Comparison of ENCODE assay signal across 9 mouse cellular contexts in the genomic region with DNA sequence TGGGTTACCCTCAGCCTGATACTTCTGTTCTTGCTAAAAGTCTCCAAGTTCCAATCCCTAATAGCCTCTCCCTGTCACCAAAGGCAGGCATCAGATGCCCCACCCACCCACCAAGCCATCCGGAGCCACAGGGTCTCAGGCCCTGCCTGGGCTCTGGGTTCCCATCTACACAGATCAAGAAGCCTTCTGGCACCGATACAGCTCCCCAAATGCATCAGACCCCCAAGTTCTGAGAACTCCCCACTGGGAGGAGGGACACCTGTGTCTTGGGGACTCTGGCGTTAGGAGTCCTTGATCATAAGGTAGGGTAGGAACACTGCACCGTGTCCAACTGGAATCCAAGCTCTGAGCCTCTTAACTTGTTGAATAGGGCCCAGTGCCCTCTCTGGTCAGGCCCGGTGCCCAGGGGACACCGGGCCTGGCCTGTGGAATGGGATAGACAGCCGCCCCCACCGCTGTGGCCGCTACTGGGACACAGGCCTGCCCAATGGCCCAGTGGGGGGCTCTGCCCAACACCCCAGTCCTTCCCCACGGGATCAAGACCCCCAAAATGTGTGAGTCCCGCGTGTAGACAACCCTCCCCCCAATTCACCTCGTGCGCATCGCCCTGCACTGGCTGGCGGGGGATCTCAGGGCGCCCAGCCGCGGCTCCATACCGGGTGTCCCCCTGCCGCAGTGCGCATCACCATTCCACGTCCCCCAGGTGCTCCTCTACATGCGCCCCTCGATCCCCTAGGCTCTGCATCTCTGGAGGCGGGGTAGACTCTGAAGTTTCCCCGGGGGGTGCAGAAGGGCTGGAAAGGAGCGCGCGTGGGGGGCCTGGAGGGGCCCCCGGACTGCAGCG. TPM values are rescaled to one million over a fixed set of nuclear protein-coding genes. Genes with fewer than 3 reads are reported as not detected.
DNase-seq lines count a peak whose midpoint lies in the region; ATAC-seq and TF ChIP-seq lines count a peak whose summit lies in the region.
"Had no signal": no experiment of that assay in that cellular context is flagged by ENCODE, and none has a peak within 500 bp of the region (broad histone marks: within the 10 kb centered on the region; RNA-seq: fewer than 3 reads in every experiment).

No protein-coding gene starts in this region.

- H3K4me1 ChIP-seq in heart, embryonic 11.5 days (ENCODE audit: control insufficient read depth, insufficient read depth, low read length), result peaks cover 11% of the 10 kb centered on the region
- H3K4me1 ChIP-seq in hindbrain, embryonic 11.5 days (replicated peaks; ENCODE audit: control insufficient read depth, insufficient read depth, low read length), result no peaks in the 10 kb centered on the region; the same call in 1 of the 2 replicates
- H3K4me1 ChIP-seq in midbrain, embryonic 11.5 days (ENCODE audit: control insufficient read depth, insufficient read depth, low read length), result peaks cover 8% of the 10 kb centered on the region

- no peak for TF ChIP-seq CTCF in Patski (IDR thresholded peaks at IDR 0.05)

- CTCF ChIA-PET in Patski (lab: Charles Lee), result interaction anchor here (1.4 kb wide), 1 partner anchor 15 kb away, joined by 4 read pairs; no protein-coding TSS in a partner anchor

- WGBS in heart, embryonic 11.5 days (ENCODE audit: insufficient replicate concordance), result 7% methylated on average over 32 of the region's 32 CpGs
- WGBS in hindbrain, embryonic 11.5 days, result 13% methylated on average over 27 of the region's 32 CpGs
- 7% methylated on average over 32 of the region's 32 CpGs for WGBS in midbrain, embryonic 11.5 days

- 0 out of 2 replicates have a peak, but pooled peaks have one; percentile 31 for ATAC-seq in heart, embryonic 11.5 days (replicated peaks; ENCODE audit: insufficient number of reproducible peaks, low FRiP score, low TSS enrichment)
- peak; percentile 6 for ATAC-seq in Patski
- ATAC-seq in hindbrain, embryonic 11.5 days (ENCODE audit: low FRiP score), result no peak
- no peak; the same call in 1 of the 2 replicates for ATAC-seq in midbrain, embryonic 11.5 days (ENCODE audit: low FRiP score)

- POLR2A ChIA-PET in Patski (lab: Charles Lee), result interaction anchor here (0.6 kb wide), 1 partner anchor 16 kb away, joined by 3 read pairs; no protein-coding TSS in a partner anchor

- H3K27me3 ChIP-seq in heart, embryonic 11.5 days (ENCODE audit: control insufficient read depth, insufficient read depth, low read length), result peaks cover 59% of the 10 kb centered on the region
- peaks cover 27% of the 10 kb centered on the region for H3K27me3 ChIP-seq in Patski
- H3K27me3 ChIP-seq in hindbrain, embryonic 11.5 days (ENCODE audit: control insufficient read depth, insufficient read depth, low read length), result peaks cover 38% of the 10 kb centered on the region
- H3K27me3 ChIP-seq in midbrain, embryonic 11.5 days (ENCODE audit: control insufficient read depth, insufficient read depth, low read length), result peaks cover 33% of the 10 kb centered on the region

- no peak overlapping the region for H3K27ac ChIP-seq in heart, embryonic 11.5 days (ENCODE audit: low read depth, low read length)
- no peak overlapping the region for H3K27ac ChIP-seq in hindbrain, embryonic 11.5 days (ENCODE audit: low read depth, low read length)
- H3K27ac ChIP-seq in midbrain, embryonic 11.5 days (ENCODE audit: low read depth, low read length), result no peak overlapping the region

- no peaks in the 10 kb centered on the region for H3K36me3 ChIP-seq in heart, embryonic 11.5 days (ENCODE audit: control insufficient read depth, insufficient read depth, low read length)
- no peaks in the 10 kb centered on the region for H3K36me3 ChIP-seq in hindbrain, embryonic 11.5 days (ENCODE audit: control insufficient read depth, insufficient read depth, low read length)
- H3K36me3 ChIP-seq in midbrain, embryonic 11.5 days (ENCODE audit: control insufficient read depth, insufficient read depth, low read length), result no peaks in the 10 kb centered on the region

- no peak for DNase-seq in heart, adult 9 months (ENCODE audit: low spot score in 2 of 2)
- no peak for DNase-seq in Patski (ENCODE audit: low read depth, low spot score)
- no peak for DNase-seq in hindbrain, embryonic 11.5 days (ENCODE audit: low spot score)
- DNase-seq in midbrain, embryonic 11.5 days (ENCODE audit: low spot score, missing footprints), result peak; percentile 80
- DNase-seq in thymus, adult 18-20 months, result no peak
- no peak for DNase-seq in thymus, postnatal 0 days (ENCODE audit: low spot score)
- no peak for DNase-seq in gastrocnemius, postnatal 10 days
- DNase-seq: lung, postnatal 4 days had no signal

- H3K9ac ChIP-seq in heart, embryonic 11.5 days (ENCODE audit: low read depth, low read length), result peak overlapping the region; percentile 64
- H3K9ac ChIP-seq in hindbrain, embryonic 11.5 days (ENCODE audit: low read depth, low read length), result peak overlapping the region; percentile 47
- H3K9ac ChIP-seq in midbrain, embryonic 11.5 days (ENCODE audit: low read length), result peak overlapping the region; percentile 54

- H3K9me3 ChIP-seq in heart, embryonic 11.5 days (replicated peaks; ENCODE audit: control insufficient read depth, low read length), result no peaks in the 10 kb centered on the region
- H3K9me3 ChIP-seq in hindbrain, embryonic 11.5 days (ENCODE audit: control insufficient read depth, low read length), result no peaks in the 10 kb centered on the region
- no peaks in the 10 kb centered on the region for H3K9me3 ChIP-seq in midbrain, embryonic 11.5 days (ENCODE audit: control insufficient read depth, low read length)

- in situ Hi-C loops in Patski (cut with MboI; ENCODE audit: low pct_unique_long_range_greater_than_20kb), result no loop called here

- peak overlapping the region; percentile 47 for H3K4me3 ChIP-seq in heart, embryonic 11.5 days (ENCODE audit: low read depth, low read length)
- peak overlapping the region; percentile 31 for H3K4me3 ChIP-seq in hindbrain, embryonic 11.5 days (ENCODE audit: low read depth, low read length)
- peak overlapping the region; percentile 35 for H3K4me3 ChIP-seq in midbrain, embryonic 11.5 days (ENCODE audit: low read depth, low read length)

- peak overlapping the region; percentile 79 for H3K4me2 ChIP-seq in heart, embryonic 11.5 days
- peak overlapping the region; percentile 72 for H3K4me2 ChIP-seq in hindbrain, embryonic 11.5 days (replicated peaks; ENCODE audit: low read depth, low read length)
- peak overlapping the region; percentile 62 for H3K4me2 ChIP-seq in midbrain, embryonic 11.5 days

RNA-seq across cellular contexts. Expression of a gene that starts 0.5 kb away (rescaled TPM):
- 0.14 TPM in 1 of 2 replicates, not detected in the other for polyA plus RNA-seq in heart, embryonic 11.5 days (2014; fragmentation: Nextera tagmentation; extraction: Ambion mirVana)
- polyA plus RNA-seq in Patski (2021), result 0.10 TPM
- polyA plus RNA-seq in hindbrain, embryonic 11.5 days (2014; fragmentation: Nextera tagmentation; extraction: Ambion mirVana), result 0.24 and 0.29 TPM in 2 replicates
- 0.23 and 0.55 TPM in 2 replicates for polyA plus RNA-seq in midbrain, embryonic 11.5 days (2014; fragmentation: Nextera tagmentation; extraction: Ambion mirVana)
- polyA plus RNA-seq in thymus, postnatal 0 days (2015; fragmentation: Nextera tagmentation; extraction: Ambion mirVana), result 0.06 and 0.18 TPM in 2 replicates
- total RNA-seq in gastrocnemius, postnatal 10 days (2021), result 10 to 100 TPM; 31.9 to 32.9 TPM

RNA-seq across cellular contexts. Expression of a gene that starts 11.7 kb away (rescaled TPM):
- 201 and 218 TPM in 2 replicates for polyA plus RNA-seq in heart, embryonic 11.5 days (2014; fragmentation: Nextera tagmentation; extraction: Ambion mirVana)
- 77.8 TPM for polyA plus RNA-seq in Patski (2021)
- 260 and 271 TPM in 2 replicates for polyA plus RNA-seq in hindbrain, embryonic 11.5 days (2014; fragmentation: Nextera tagmentation; extraction: Ambion mirVana)
- polyA plus RNA-seq in midbrain, embryonic 11.5 days (2014; fragmentation: Nextera tagmentation; extraction: Ambion mirVana), result 248 and 290 TPM in 2 replicates
- 338 and 340 TPM in 2 replicates for polyA plus RNA-seq in thymus, postnatal 0 days (2015; fragmentation: Nextera tagmentation; extraction: Ambion mirVana)
- total RNA-seq in gastrocnemius, postnatal 10 days (2021), result 10 to 100 TPM; 36.8 to 42.4 TPM

RNA-seq across cellular contexts. Expression of a gene that starts 11.8 kb away (rescaled TPM):
- polyA plus RNA-seq in heart, embryonic 11.5 days (2014; fragmentation: Nextera tagmentation; extraction: Ambion mirVana), result 22.9 and 26.3 TPM in 2 replicates
- 36.8 TPM for polyA plus RNA-seq in Patski (2021)
- polyA plus RNA-seq in hindbrain, embryonic 11.5 days (2014; fragmentation: Nextera tagmentation; extraction: Ambion mirVana), result 25.1 and 25.4 TPM in 2 replicates
- 19.7 and 24.0 TPM in 2 replicates for polyA plus RNA-seq in midbrain, embryonic 11.5 days (2014; fragmentation: Nextera tagmentation; extraction: Ambion mirVana)
- polyA plus RNA-seq in thymus, postnatal 0 days (2015; fragmentation: Nextera tagmentation; extraction: Ambion mirVana), result 26.8 and 27.7 TPM in 2 replicates
- 10 to 100 TPM; 30.5 to 33.0 TPM for total RNA-seq in gastrocnemius, postnatal 10 days (2021)

RNA-seq across cellular contexts. Expression of a gene that starts 16.9 kb away (rescaled TPM):
- 1,894 and 1,935 TPM in 2 replicates for polyA plus RNA-seq in heart, embryonic 11.5 days (2014; fragmentation: Nextera tagmentation; extraction: Ambion mirVana)
- 618 TPM for polyA plus RNA-seq in Patski (2021)
- 1,755 and 1,772 TPM in 2 replicates for polyA plus RNA-seq in hindbrain, embryonic 11.5 days (2014; fragmentation: Nextera tagmentation; extraction: Ambion mirVana)
- polyA plus RNA-seq in midbrain, embryonic 11.5 days (2014; fragmentation: Nextera tagmentation; extraction: Ambion mirVana), result 1,723 and 1,824 TPM in 2 replicates
- 2,037 and 2,048 TPM in 2 replicates for polyA plus RNA-seq in thymus, postnatal 0 days (2015; fragmentation: Nextera tagmentation; extraction: Ambion mirVana)
- 100 to 1,000 TPM; 846 to 935 TPM for total RNA-seq in gastrocnemius, postnatal 10 days (2021)

RNA-seq across cellular contexts. Expression of a gene that starts 28.3 kb away (rescaled TPM):
- not detected in 2 replicates for polyA plus RNA-seq in heart, embryonic 11.5 days (2014; fragmentation: Nextera tagmentation; extraction: Ambion mirVana)
- 0.04 TPM for polyA plus RNA-seq in Patski (2021)
- polyA plus RNA-seq in hindbrain, embryonic 11.5 days (2014; fragmentation: Nextera tagmentation; extraction: Ambion mirVana), result 0.05 and 0.06 TPM in 2 replicates
- not detected in 2 replicates for polyA plus RNA-seq in midbrain, embryonic 11.5 days (2014; fragmentation: Nextera tagmentation; extraction: Ambion mirVana)
- polyA plus RNA-seq in thymus, postnatal 0 days (2015; fragmentation: Nextera tagmentation; extraction: Ambion mirVana), result 0.08 and 0.09 TPM in 2 replicates
- total RNA-seq in gastrocnemius, postnatal 10 days (2021), result under 1 TPM in 1 of 2 experiments, not detected in 1; 0.07 TPM

Comparison
In these comparisons a context has a peak if more than half of its experiments do, and no peak if none do; other contexts are left out.
1. ATAC-seq: peak in heart, embryonic 11.5 days (single experiment) and Patski (single experiment); none in hindbrain, embryonic 11.5 days (single experiment) and midbrain, embryonic 11.5 days (single experiment).
2. Peak in every context shown above with its lines, with median percentiles within 50 percentile points of each other: H3K4me2 ChIP-seq, H3K4me3 ChIP-seq and H3K9ac ChIP-seq.